Mouse (Mus musculus): Measurements from ENCODE around the gene Gm12845. TPM values are rescaled to one million over a fixed set of nuclear protein-coding genes. Genes with fewer than 3 reads are reported as not detected.

Gene Gm12845
- polyA plus RNA-seq (2014; fragmentation: Illumina TruSeq; extraction: RNeasy Lipid Tissue Mini Kit (QIAGEN cat#74804); ENCODE audit: low replicate concordance) = not detected

DNA sequence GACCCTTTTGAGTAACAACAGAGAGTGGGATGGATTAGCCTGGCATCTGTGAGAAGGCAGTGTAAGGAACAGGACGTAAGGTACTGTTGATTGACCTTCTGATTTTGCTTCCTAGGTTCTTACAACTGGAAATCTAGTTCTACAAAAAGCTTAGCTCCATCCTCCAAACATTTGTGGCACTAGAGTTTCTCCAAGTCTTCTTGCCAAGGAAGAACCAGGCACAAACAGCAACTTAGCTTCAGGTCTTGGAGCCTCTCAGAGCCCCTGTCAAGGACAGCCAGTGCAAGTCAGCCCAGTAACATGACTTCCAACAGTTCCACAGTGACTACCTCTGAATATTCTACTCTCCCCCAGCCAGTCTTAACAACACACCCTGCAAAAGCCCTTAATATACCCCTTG, at the start of gene Gm12845:
TSS of gene Gm12845 (plus strand) at position 301 of the 400 bp plus-strand sequence.

GRCm38 (mm10) chr4:117681931-117682461, 42.2 kb upstream of the Gm12845 start, which contains the start of gene Dmap1:
Gene Dmap1, minus strand, starts transcription at chr4:117682273.

DNA sequence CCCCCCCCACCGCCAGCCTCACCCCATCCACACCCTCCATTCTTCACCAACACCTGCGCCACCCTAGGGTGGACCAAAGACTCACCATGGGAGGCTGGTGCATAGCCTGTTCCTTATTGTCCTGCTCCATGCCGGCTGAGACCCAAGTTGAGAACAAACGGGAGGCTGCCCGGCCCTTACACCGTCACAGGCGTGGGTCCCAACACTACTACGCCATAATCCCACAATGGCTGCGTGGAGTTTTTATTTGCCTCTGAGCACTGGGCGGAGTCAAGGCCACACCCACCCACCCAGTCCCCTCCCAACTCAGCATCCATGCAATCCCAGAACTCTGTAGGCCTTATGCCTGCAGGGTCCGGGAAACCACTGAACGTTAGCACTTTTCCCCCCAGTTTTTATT, 41.2 kb downstream of the Gm12845 start, which contains the start of gene Klf17:
TSS of gene Klf17 (minus strand) at position 233 of the 400 bp plus-strand sequence.

Other genes with a start within 250 kb of the Gm12845 start
- gene Rnf220, start 227.4 kb upstream of the Gm12845 start, polyA plus RNA-seq (2014; fragmentation: Illumina TruSeq; extraction: RNeasy Lipid Tissue Mini Kit (QIAGEN cat#74804); ENCODE audit: low replicate concordance) = 4.8 TPM
- 7.1 TPM for gene Eri3, start 174.0 kb upstream of the Gm12845 start, polyA plus RNA-seq (2014; fragmentation: Illumina TruSeq; extraction: RNeasy Lipid Tissue Mini Kit (QIAGEN cat#74804); ENCODE audit: low replicate concordance)
- 0.48 TPM for gene Dmap1, start 42.1 kb upstream of the Gm12845 start, polyA plus RNA-seq (2014; fragmentation: Illumina TruSeq; extraction: RNeasy Lipid Tissue Mini Kit (QIAGEN cat#74804); ENCODE audit: low replicate concordance)
- gene Klf17, start 41.2 kb downstream of the Gm12845 start, polyA plus RNA-seq (2014; fragmentation: Illumina TruSeq; extraction: RNeasy Lipid Tissue Mini Kit (QIAGEN cat#74804); ENCODE audit: low replicate concordance) = not detected
- gene Slc6a9, start 110.1 kb downstream of the Gm12845 start, polyA plus RNA-seq (2014; fragmentation: Illumina TruSeq; extraction: RNeasy Lipid Tissue Mini Kit (QIAGEN cat#74804); ENCODE audit: low replicate concordance) = 0.45 TPM
- gene Ccdc24, start 148.1 kb downstream of the Gm12845 start, polyA plus RNA-seq (2014; fragmentation: Illumina TruSeq; extraction: RNeasy Lipid Tissue Mini Kit (QIAGEN cat#74804); ENCODE audit: low replicate concordance) = not detected
- not detected for gene B4galt2, start 159.1 kb downstream of the Gm12845 start, polyA plus RNA-seq (2014; fragmentation: Illumina TruSeq; extraction: RNeasy Lipid Tissue Mini Kit (QIAGEN cat#74804); ENCODE audit: low replicate concordance)
- 27.4 TPM for gene Atp6v0b, start 162.9 kb downstream of the Gm12845 start, polyA plus RNA-seq (2014; fragmentation: Illumina TruSeq; extraction: RNeasy Lipid Tissue Mini Kit (QIAGEN cat#74804); ENCODE audit: low replicate concordance)
- gene Dph2, start 167.6 kb downstream of the Gm12845 start, polyA plus RNA-seq (2014; fragmentation: Illumina TruSeq; extraction: RNeasy Lipid Tissue Mini Kit (QIAGEN cat#74804); ENCODE audit: low replicate concordance) = 3.5 TPM
- 0.22 TPM for gene Ipo13, start 190.6 kb downstream of the Gm12845 start, polyA plus RNA-seq (2014; fragmentation: Illumina TruSeq; extraction: RNeasy Lipid Tissue Mini Kit (QIAGEN cat#74804); ENCODE audit: low replicate concordance)
- not detected for gene Artn, start 205.4 kb downstream of the Gm12845 start, polyA plus RNA-seq (2014; fragmentation: Illumina TruSeq; extraction: RNeasy Lipid Tissue Mini Kit (QIAGEN cat#74804); ENCODE audit: low replicate concordance)